Mouse (Mus musculus): ENCODE measurements at regions not wholly inside any gene's neighbourhood (a gene's known extent, or its start where the extent isn't known, plus 50 kb on each side); places are given as distances from the start of the nearest gene placed in this dataset.

DNA sequence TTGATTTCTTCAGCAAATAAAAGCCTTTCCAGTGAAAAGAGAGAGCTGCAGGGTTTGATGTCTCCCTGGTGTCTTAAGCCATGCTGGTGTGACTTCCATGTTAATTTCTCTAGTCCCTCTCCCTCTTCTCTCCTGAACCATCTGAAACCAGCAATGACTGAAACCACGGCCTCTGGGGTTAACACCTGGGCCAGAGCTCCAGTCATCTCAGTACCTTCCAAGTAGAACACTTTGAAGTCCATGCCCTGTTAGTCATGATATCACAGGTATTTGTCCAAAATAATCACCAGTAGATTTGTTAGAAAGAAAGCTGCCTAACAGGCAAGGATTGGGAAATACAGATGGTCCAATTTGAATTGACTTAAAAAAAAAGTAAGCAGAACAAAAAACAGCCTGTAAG, 56.8 kb upstream of the Lhx8 start:
- no peak overlapping the region for H3K9ac ChIP-seq (replicated peaks; ENCODE audit: low read length, poor library complexity, severe bottlenecking)
- H3K27me3 ChIP-seq (ENCODE audit: insufficient read depth, low read length) = no peaks in the 10 kb centered on the region
- H3K4me2 ChIP-seq (ENCODE audit: low read depth, low read length, poor library complexity, severe bottlenecking) = no peak overlapping the region
- H3K4me3 ChIP-seq (ENCODE audit: low read depth, low read length) = no peak overlapping the region
- ATAC-seq (ENCODE audit: low FRiP score) (no peak), DNase-seq (ENCODE audit: low spot score) (no peak)
- no peaks in the 10 kb centered on the region for H3K36me3 ChIP-seq (ENCODE audit: insufficient read depth, low read length)
- no peaks in the 10 kb centered on the region for H3K9me3 ChIP-seq (ENCODE audit: low read length)
- WGBS = 60% methylated on average over 1 of the region's 1 CpGs
- H3K27ac ChIP-seq (ENCODE audit: low read depth, low read length) = no peak overlapping the region
- 0 out of 2 replicates have a peak, but pooled peaks cover 3% of the 10 kb centered on the region for H3K4me1 ChIP-seq (ENCODE audit: insufficient read depth, low read length)
- TF ChIP-seq CTCF (IDR thresholded peaks at IDR 0.05) = no peak

DNA sequence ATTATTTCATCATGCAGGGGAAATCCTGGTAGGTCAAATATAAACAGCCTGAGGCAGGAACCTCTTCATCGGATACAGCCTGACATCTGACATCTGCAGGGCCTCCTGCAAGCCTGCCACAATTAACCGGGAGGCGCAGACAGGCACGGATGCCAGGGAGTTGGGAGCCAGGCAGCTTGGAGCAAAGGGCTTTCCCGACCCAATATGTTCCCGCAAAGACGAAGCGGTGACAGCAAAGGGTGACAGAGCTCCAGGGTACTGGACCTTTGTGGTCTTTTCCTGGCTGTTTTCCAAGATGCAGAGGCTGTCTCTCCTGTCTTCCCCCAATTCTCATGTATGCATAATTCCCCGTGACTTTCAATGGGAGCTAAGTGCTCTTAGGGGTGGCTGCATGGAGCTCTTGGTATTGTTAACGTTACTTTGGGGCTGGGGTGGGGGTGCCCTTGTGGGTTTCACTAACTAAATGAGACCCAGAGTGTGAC, 55.4 kb upstream of the Lhx8 start:
- no peak overlapping the region for H3K9ac ChIP-seq (replicated peaks; ENCODE audit: low read length, poor library complexity, severe bottlenecking)
- H3K9me3 ChIP-seq (ENCODE audit: low read length) = no peaks in the 10 kb centered on the region
- 0 out of 2 replicates have a peak, but pooled peaks cover 3% of the 10 kb centered on the region for H3K4me1 ChIP-seq (ENCODE audit: insufficient read depth, low read length)
- 0 out of 2 replicates have a peak overlapping the region, but pooled peaks have one; percentile 9 for H3K4me2 ChIP-seq (ENCODE audit: low read depth, low read length, poor library complexity, severe bottlenecking)
- H3K36me3 ChIP-seq (ENCODE audit: insufficient read depth, low read length) = no peaks in the 10 kb centered on the region
- no peak overlapping the region for H3K27ac ChIP-seq (ENCODE audit: low read depth, low read length)
- H3K27me3 ChIP-seq (ENCODE audit: insufficient read depth, low read length) = no peaks in the 10 kb centered on the region
- H3K4me3 ChIP-seq (ENCODE audit: low read depth, low read length) = no peak overlapping the region
- ATAC-seq (ENCODE audit: low FRiP score) = 0 out of 2 replicates have a peak, but pooled peaks have one; percentile 12
- TF ChIP-seq CTCF (IDR thresholded peaks at IDR 0.05) = no peak
- DNase-seq (ENCODE audit: low spot score) = peak; percentile 17
- WGBS = 9% methylated on average over 10 of the region's 10 CpGs

GRCm38 (mm10) chr3:154382811-154383210, 52.4 kb upstream of the Lhx8 start:
- no peak for TF ChIP-seq CTCF (IDR thresholded peaks at IDR 0.05)
- Histone ChIP-seq H3K4me1 (ENCODE audit: insufficient read depth, low read length) (0 out of 2 replicates have a peak, but pooled peaks cover 3% of the 10 kb centered on the region), H3K27ac (ENCODE audit: low read depth, low read length) (no peak overlapping the region), H3K9ac (replicated peaks; ENCODE audit: low read length, poor library complexity, severe bottlenecking) (no peak overlapping the region), H3K36me3 (ENCODE audit: insufficient read depth, low read length) (no peaks in the 10 kb centered on the region), H3K27me3 (ENCODE audit: insufficient read depth, low read length) (no peaks in the 10 kb centered on the region), H3K4me3 (ENCODE audit: low read depth, low read length) (no peak overlapping the region), H3K9me3 (ENCODE audit: low read length) (no peaks in the 10 kb centered on the region), H3K4me2 (ENCODE audit: low read depth, low read length, poor library complexity, severe bottlenecking) (no peak overlapping the region)
- WGBS = 75% methylated on average over 6 of the region's 6 CpGs
- DNase-seq (ENCODE audit: low spot score) (no peak), ATAC-seq (ENCODE audit: low FRiP score) (no peak)

DNA sequence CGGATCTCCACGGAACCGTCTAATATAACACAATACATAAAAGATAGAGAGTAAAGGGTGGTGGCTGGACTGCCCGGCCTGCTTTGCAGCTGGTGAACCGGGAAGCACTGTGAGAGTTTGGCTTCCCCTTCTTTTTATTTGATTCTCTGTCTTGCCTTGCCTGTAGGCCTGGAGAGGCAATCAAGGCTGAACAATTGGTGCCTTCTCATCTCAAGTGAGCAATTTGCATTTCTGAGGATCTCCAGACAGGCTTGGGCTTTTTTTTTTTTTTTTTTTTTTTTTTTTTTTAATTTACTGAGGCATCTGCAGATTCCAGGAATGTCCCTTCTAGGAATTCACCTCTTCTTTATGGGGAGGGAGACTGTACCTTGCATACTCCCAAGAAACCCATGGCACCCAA, 51.1 kb upstream of the Lhx8 start:
- no peak overlapping the region for H3K4me2 ChIP-seq (ENCODE audit: low read depth, low read length, poor library complexity, severe bottlenecking)
- no peak overlapping the region for H3K27ac ChIP-seq (ENCODE audit: low read depth, low read length)
- TF ChIP-seq CTCF (IDR thresholded peaks at IDR 0.05) = no peak
- H3K9ac ChIP-seq (replicated peaks; ENCODE audit: low read length, poor library complexity, severe bottlenecking) = no peak overlapping the region
- no peak overlapping the region for H3K4me3 ChIP-seq (ENCODE audit: low read depth, low read length)
- H3K27me3 ChIP-seq (ENCODE audit: insufficient read depth, low read length) = no peaks in the 10 kb centered on the region
- WGBS = 11% methylated on average over 5 of the region's 5 CpGs
- DNase-seq (ENCODE audit: low spot score) (no peak), ATAC-seq (ENCODE audit: low FRiP score) (no peak)
- H3K4me1 ChIP-seq (ENCODE audit: insufficient read depth, low read length) = 0 out of 2 replicates have a peak, but pooled peaks cover 3% of the 10 kb centered on the region
- H3K36me3 ChIP-seq (ENCODE audit: insufficient read depth, low read length) = no peaks in the 10 kb centered on the region
- no peaks in the 10 kb centered on the region for H3K9me3 ChIP-seq (ENCODE audit: low read length)
